Mouse (Mus musculus) embryonic facial prominence, embryonic 10.5 days (tissue): ENCODE measurements around the gene Kera. TPM values are rescaled to one million over a fixed set of nuclear protein-coding genes. Genes with fewer than 3 reads are reported as not detected.

ENCODE experiments used
- DNase-seq: peaks from one replicate; pipeline ENCODE4 v3.0.0-alpha.2; 2017; ENCODE audit warnings: low spot score
- H3K27ac ChIP-seq: fragments of 300-500 bp; sonication (generic); replicated peaks from 2 replicates; pipeline ENCODE4 v1.5.1; 2016; ENCODE audit warnings: mild to moderate bottlenecking
- H3K27me3 ChIP-seq: fragments of 300-500 bp; sonication (generic); replicated peaks from 2 replicates; pipeline ENCODE4 v1.6.1; 2016; ENCODE audit warnings: low read depth, mild to moderate bottlenecking; ENCODE audit not compliant: poor library complexity, severe bottlenecking
- H3K36me3 ChIP-seq: fragments of 300-500 bp; sonication (generic); replicated peaks from 2 replicates; pipeline ENCODE4 v1.6.1; 2016; ENCODE audit warnings: mild to moderate bottlenecking, moderate library complexity
- H3K4me1 ChIP-seq: fragments of 300-500 bp; sonication (generic); 2 replicates; pipeline ENCODE4 v1.6.1; 2016
- H3K4me3 ChIP-seq: fragments of 300-500 bp; sonication (generic); 2 replicates; pipeline ENCODE4 v1.5.1; 2016; ENCODE audit warnings: mild to moderate bottlenecking, moderate library complexity
- H3K9me3 ChIP-seq: fragments of 300-500 bp; sonication (generic); 2 replicates; pipeline ENCODE4 v1.6.1; 2016; ENCODE audit warnings: mild to moderate bottlenecking
- WGBS: fragments of 180-500 bp; shearing (Covaris S2); methylation state at CpG from one replicate; pipeline ENCODE4 v1.1.7; 2016; 5-methylcytosine and 5-hydroxymethylcytosine counted together
- polyA plus RNA-seq: library from polyadenylated mRNA; unstranded; fragments of >200 nt; fragmentation: Nextera tagmentation; extraction: Ambion mirVana; gene quantifications from 2 replicates; pipeline ENCODE4 v1.2.1, GENCODE M21; 2016

Kera gene
- polyA plus RNA-seq, result 0.20 and 0.34 TPM in 2 replicates

DNA sequence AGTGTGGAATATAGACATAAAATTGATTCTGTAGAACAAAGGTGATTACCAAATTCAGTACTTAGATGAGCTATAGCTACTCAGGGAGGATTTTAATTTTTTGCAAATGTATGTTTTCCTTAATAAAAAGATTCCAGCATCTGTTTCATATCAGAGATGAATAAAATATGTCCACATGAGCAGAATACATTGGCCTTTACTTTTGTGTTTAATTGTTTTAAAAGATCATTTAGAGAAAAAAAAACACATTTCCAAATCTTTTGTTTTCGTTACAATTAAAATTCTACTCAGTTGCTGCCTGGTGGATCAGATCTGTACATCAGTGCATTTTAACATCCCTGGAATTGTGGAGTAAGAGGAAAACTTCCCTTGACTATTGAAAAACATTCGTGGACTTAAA, at the start of gene Kera:
TSS of gene Kera (plus strand) at position 301 of the 400 bp plus-strand sequence.
- Histone ChIP-seq H3K27ac (no peak within 1 kb of the TSS), H3K36me3 (no peaks in the 10 kb centered on the region), H3K9me3 (no peaks in the 10 kb centered on the region), H3K27me3 (no peaks in the 10 kb centered on the region), H3K4me3 (no peak within 1 kb of the TSS), H3K4me1 (no peaks in the 10 kb centered on the region)
- 89% methylated on average over 2 of the region's 2 CpGs for WGBS
- no peak for DNase-seq

DNA sequence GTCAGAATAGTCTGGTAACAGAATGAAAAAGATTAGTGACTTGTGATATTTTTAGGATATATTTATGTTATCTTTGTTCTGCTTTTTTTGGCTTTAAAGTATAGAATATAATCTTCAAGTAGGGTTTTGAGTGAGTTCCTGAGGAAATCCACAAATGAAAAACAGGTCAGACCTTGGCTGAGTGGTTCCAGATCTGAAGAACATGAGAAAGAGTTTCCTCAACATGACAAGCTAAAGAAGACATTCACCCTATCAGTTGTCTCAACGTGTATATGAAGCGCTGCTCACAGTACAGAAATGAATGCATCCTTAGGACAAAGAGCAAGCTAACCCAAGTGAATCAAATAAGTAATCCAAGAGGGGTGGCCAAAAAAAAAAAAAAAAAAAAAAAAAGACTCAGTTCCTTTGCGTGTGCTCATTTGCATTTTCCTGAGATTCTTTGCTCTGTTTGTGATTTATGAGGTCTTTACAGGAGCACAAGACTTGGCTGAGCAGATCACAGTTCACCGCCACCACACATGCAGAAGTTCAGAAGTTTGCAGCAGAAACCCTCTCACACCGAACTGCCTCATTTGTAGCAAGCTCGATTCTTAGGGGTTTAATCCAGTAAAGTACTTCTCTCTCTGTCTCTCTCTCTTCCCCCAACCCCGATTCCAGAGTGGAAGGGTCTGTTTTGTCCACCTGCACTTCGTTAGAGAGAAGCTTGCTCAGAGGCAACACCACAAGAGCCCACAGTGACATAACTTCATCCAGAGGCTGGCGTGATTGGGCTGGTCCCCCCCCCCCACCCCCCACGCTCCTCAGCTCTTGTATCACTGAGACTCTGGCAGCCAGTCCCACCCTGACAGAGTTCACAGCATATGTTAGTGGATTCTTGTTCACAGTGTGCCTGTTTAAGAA, 41.5 kb upstream of the Kera start, which contains the start of gene Lum:
TSS of gene Lum (plus strand) at position 172 of the 900 bp plus-strand sequence.
- WGBS, result 41% methylated on average over 10 of the region's 10 CpGs
- Histone ChIP-seq H3K4me1 (peaks cover 16% of the 10 kb centered on the region), H3K4me3 (peak within 1 kb of the TSS; percentile 37), H3K27me3 (no peaks in the 10 kb centered on the region), H3K9me3 (no peaks in the 10 kb centered on the region), H3K27ac (peak within 1 kb of the TSS; percentile 77), H3K36me3 (peaks cover 7% of the 10 kb centered on the region; the same call in 1 of the 2 replicates)
- DNase-seq, result peak; percentile 75

DNA sequence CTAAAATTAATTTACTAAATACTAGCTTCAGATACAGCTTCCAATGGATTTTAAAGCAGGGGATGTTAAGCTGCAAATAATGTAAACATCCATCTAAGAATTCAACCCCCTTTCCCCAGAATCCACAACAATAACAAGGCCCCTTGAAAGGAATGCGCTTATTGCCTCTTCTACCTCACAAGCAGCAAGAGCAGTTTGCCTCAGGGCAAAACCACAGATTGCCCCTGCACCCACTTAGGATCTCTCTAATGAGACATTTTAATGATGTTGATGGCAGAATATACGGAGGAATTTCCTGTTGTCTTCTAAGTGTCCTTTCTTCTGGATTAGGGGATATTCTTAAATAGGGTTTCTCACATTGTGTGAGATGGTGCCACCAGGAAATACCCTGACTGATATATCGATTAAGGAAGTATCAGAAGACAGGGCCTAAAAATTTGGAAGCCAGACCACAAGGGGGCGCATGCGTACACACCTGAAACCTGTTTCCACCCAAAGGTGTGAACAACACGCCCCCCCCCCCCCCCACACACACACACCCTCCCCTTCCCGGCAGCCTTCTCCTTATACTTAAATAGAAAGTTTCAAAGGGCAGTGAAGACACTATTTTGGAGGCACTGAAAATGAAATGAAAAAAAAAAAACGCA, 39.1 kb upstream of the Kera start:
- peaks cover 16% of the 10 kb centered on the region for H3K4me1 ChIP-seq
- H3K4me3 ChIP-seq, result no peak overlapping the region
- 47% methylated on average over 8 of the region's 8 CpGs for WGBS
- H3K27me3 ChIP-seq, result no peaks in the 10 kb centered on the region
- H3K36me3 ChIP-seq, result peaks cover 7% of the 10 kb centered on the region; the same call in 1 of the 2 replicates
- H3K27ac ChIP-seq, result no peak overlapping the region
- peak; percentile 35 for DNase-seq
- no peaks in the 10 kb centered on the region for H3K9me3 ChIP-seq

DNA sequence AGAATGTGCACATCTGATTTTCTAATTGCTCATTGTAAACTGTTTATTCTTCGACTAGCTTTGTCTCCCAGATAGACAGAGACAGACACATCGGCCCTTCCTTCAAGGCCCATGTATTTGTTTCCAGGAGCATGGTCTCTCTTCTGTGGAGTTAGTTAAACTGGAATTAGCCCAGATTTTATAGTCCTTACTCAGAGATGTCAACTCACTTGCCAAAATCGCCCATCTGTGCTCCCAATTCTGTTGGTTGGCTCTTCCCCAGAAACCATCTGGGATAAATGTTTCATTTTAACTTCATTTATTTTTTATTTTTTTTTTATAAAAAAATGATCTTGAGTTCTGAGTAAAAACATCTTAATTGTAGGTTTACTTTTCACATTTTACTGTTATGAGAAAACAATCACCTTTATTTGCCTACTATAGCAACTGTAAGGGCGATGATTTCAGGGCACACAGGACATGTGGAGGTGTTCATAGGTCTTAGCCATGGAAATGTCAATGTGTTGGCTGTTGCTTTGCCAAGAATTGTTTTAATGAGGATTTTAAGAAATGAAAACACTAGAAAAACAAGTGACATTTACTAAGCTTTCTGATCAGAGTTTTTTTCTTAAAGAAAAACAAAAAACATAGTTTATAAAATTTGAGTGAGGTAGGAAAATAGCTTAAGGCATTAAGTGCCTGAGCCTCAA, 24.0 kb upstream of the Kera start:
- Histone ChIP-seq H3K27ac (no peak overlapping the region), H3K4me3 (no peak overlapping the region), H3K36me3 (no peaks in the 10 kb centered on the region), H3K27me3 (no peaks in the 10 kb centered on the region), H3K9me3 (no peaks in the 10 kb centered on the region), H3K4me1 (peaks cover 14% of the 10 kb centered on the region; the same call in 1 of the 2 replicates)
- 92% methylated on average over 4 of the region's 4 CpGs for WGBS
- no peak for DNase-seq

DNA sequence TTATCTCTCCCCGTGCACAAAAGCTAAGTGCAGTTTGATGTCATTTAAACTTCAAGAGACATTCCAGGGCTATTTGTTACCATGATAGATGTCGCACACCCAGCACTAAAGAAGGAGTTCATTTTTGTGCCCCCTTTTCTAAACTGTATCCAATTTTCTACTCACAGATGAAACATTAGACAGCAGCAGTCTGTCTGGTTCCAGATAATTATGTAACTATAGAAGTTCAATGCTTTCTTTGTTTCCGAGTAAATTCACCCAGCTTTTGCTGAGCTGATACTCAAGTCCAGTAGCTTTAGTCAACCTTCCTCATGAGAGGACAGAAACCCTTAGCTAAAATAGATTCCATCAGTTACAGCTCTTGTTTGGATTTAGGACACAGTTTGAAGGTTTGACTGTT, 22.5 kb upstream of the Kera start:
- Histone ChIP-seq H3K27me3 (no peaks in the 10 kb centered on the region), H3K4me3 (no peak overlapping the region), H3K27ac (peak overlapping the region; percentile 48), H3K9me3 (no peaks in the 10 kb centered on the region), H3K36me3 (no peaks in the 10 kb centered on the region), H3K4me1 (peaks cover 14% of the 10 kb centered on the region; the same call in 1 of the 2 replicates)
- WGBS, result 39% methylated on average over 3 of the region's 3 CpGs
- no peak for DNase-seq

DNA sequence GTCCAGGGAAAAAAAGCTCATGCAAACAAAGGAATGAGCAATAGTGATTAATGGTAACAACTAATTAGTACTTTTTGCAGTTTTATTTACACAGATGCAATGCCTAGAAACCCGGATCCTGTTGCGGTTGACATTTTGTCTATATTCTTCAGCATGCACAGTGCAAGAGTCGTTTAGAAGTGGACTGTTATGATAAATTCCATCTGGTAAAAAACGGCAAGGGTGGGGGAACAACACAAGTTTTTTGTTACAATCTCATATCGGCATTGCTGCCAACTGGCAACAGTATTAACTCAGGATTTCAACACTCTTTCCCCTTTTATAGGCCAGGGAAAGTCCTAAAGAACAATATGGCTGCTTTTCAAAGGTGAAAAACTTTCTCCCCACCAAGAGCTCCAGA, 19.5 kb upstream of the Kera start:
- no peak overlapping the region for H3K27ac ChIP-seq
- H3K27me3 ChIP-seq, result no peaks in the 10 kb centered on the region
- H3K4me1 ChIP-seq, result peaks cover 19% of the 10 kb centered on the region; the same call in 1 of the 2 replicates
- no peak for DNase-seq
- H3K36me3 ChIP-seq, result no peaks in the 10 kb centered on the region
- H3K4me3 ChIP-seq, result no peak overlapping the region
- 85% methylated on average over 5 of the region's 5 CpGs for WGBS
- no peaks in the 10 kb centered on the region for H3K9me3 ChIP-seq

DNA sequence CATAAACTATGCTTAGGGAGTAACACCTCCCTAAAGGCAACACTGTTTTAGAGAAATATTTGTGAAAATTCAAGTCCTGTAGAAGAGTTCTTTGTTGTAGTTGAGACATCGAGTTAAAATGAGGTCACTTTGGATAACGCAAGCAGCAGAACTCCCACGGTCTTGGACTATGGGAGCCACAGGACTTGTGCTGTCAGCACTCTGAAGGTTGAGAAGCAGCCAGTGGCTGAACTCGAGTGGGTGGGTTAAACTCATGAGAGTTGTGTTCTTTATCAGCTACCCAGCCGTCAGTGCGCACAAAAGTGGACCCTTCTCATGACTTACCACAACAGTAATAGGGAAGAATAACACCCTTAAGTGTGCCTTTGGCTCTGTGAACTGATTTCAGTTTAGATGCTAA, 17.1 kb upstream of the Kera start:
- DNase-seq, result no peak
- Histone ChIP-seq H3K9me3 (no peaks in the 10 kb centered on the region), H3K36me3 (no peaks in the 10 kb centered on the region), H3K4me3 (no peak overlapping the region), H3K27ac (no peak overlapping the region), H3K27me3 (no peaks in the 10 kb centered on the region), H3K4me1 (peaks cover 10% of the 10 kb centered on the region; the same call in 1 of the 2 replicates)
- 91% methylated on average over 6 of the region's 6 CpGs for WGBS

DNA sequence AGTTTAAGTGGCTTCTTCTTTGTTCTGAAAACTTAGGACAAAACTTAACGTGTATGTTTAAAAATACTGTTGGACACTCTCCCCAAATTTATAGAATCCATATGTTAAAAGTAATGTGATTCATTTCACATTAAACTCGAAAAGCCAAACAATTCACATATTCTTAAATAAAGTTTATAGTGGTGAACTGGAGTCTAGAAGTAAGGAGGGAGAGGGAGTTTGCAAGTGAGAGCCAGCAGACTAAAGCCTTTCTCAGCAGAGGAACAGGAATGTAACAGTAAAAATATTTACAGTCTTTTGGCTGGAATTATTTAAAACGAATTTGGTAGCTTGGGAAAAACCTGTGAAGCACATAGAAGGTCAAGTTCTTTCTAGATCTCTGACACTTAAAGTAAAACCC, 15.6 kb upstream of the Kera start:
- H3K4me3 ChIP-seq, result no peak overlapping the region
- no peak overlapping the region for H3K27ac ChIP-seq
- no peaks in the 10 kb centered on the region for H3K36me3 ChIP-seq
- H3K27me3 ChIP-seq, result no peaks in the 10 kb centered on the region
- no peaks in the 10 kb centered on the region for H3K9me3 ChIP-seq
- DNase-seq, result no peak
- 57% methylated on average over 3 of the region's 3 CpGs for WGBS
- peaks cover 14% of the 10 kb centered on the region; the same call in 1 of the 2 replicates for H3K4me1 ChIP-seq

DNA sequence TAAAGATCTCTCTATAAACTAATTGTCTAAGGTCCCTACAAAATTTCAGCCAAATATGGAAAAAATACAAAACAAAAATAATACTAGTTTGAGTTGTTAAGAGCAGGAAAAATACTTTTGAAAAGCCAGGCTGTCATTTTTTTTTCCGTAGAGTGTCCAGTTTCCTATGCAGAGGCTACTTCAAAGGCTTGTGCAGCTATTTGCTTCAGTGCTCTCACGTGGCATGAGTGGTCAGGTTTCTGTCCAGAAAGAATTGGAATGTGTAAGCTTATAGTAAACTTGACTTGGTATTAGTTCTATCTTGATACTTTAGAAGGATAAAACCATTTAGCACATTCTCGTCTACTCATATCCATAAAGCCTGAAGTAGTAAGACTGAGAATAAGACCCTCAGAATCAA, 15.0 kb upstream of the Kera start:
- Histone ChIP-seq H3K27me3 (no peaks in the 10 kb centered on the region), H3K36me3 (no peaks in the 10 kb centered on the region), H3K27ac (no peak overlapping the region), H3K4me1 (peaks cover 16% of the 10 kb centered on the region; the same call in 1 of the 2 replicates), H3K9me3 (no peaks in the 10 kb centered on the region), H3K4me3 (no peak overlapping the region)
- DNase-seq, result no peak
- WGBS, result 50% methylated on average over 3 of the region's 3 CpGs

DNA sequence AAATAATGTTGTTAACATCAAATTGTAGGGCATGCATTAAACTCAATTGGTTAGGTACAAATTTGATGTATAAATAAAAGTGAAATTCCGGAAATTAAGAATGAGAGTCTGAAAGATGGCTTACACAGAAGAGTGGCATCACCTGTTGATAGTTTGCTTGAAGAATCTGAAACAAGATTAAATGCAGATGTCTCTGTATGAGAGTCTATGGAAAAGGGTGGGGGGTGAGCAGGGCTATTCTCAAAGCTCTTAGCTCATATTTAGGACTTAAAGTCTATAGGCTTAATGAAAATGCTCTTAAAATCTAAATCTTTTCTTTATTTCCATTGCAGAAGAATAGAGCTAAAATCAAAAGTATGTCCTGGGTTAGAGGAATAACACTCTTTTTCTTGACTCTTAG, 11.0 kb upstream of the Kera start:
- Histone ChIP-seq H3K27ac (no peak overlapping the region), H3K4me3 (no peak overlapping the region), H3K9me3 (no peaks in the 10 kb centered on the region), H3K27me3 (no peaks in the 10 kb centered on the region), H3K4me1 (peaks cover 16% of the 10 kb centered on the region; the same call in 1 of the 2 replicates), H3K36me3 (no peaks in the 10 kb centered on the region)
- DNase-seq, result no peak
- 63% methylated on average over 1 of the region's 1 CpGs for WGBS

DNA sequence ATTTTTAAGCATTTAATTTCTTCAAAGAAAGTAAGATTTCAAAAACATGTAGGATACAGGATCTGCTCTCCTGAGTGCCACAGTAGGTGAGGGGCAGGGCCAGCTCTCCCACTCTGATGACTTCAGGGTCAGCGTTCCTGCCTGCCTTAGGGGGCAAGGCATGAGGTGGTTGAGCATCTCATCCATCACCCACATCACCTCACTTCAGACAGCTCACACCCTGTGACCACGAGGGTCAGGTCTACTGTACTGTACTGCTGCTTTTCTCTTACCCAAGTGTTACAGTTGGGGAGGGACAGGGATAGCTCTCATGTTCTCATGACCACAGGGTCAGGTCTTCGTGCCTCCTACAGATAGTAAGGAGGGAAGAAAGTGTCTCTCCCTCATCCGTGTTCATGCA, 4.9 kb upstream of the Kera start:
- no peak for DNase-seq
- 85% methylated on average over 4 of the region's 4 CpGs for WGBS
- no peaks in the 10 kb centered on the region for H3K36me3 ChIP-seq
- H3K27ac ChIP-seq, result no peak overlapping the region
- H3K9me3 ChIP-seq, result no peaks in the 10 kb centered on the region
- H3K4me1 ChIP-seq, result no peaks in the 10 kb centered on the region
- no peak overlapping the region for H3K4me3 ChIP-seq
- no peaks in the 10 kb centered on the region for H3K27me3 ChIP-seq

DNA sequence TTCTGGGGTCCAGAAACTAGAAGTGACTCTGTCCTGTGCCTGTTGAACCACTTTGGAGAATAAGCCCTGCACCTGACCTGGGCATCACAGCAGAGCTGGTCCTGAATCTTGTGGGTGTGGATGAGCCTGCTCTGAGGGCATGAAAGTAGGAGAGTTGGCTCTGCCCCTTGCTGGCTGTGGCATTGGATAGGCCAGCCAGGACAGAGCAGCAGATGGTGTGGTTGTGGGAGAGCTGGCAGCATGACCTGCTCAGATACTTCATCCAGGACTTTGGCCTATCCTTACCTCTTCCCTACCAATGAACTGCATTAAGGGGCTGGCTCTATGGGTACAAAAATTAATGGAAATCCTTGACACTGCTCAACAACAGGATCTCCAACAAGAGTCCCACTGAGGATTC, 3.4 kb upstream of the Kera start:
- DNase-seq, result no peak
- H3K4me1 ChIP-seq, result no peaks in the 10 kb centered on the region
- no peak overlapping the region for H3K27ac ChIP-seq
- H3K4me3 ChIP-seq, result no peak overlapping the region
- H3K36me3 ChIP-seq, result no peaks in the 10 kb centered on the region
- H3K9me3 ChIP-seq, result no peaks in the 10 kb centered on the region
- no peaks in the 10 kb centered on the region for H3K27me3 ChIP-seq
